Comparison of ENCODE assay signal across 8 mouse cellular contexts in genomic region chr12:90740468-90740867, GRCm38 (mm10). TPM values are rescaled to one million over a fixed set of nuclear protein-coding genes. Genes with fewer than 3 reads are reported as not detected.
A peak's percentile ranks its signal among the peaks of the same experiment; 100 is the strongest.
DNase-seq lines count a peak whose midpoint lies in the region; ATAC-seq lines count a peak whose summit lies in the region.

No protein-coding gene starts in this region.

- no peak overlapping the region for H3K4me3 ChIP-seq in hindbrain, embryonic 11.5 days (ENCODE audit: low read depth, low read length)
- H3K4me3 ChIP-seq in hindbrain, embryonic 16.5 days (ENCODE audit: low read length): no peak overlapping the region
- H3K4me3 ChIP-seq in forebrain, embryonic 16.5 days (replicated peaks; ENCODE audit: low read length): no peak overlapping the region
- H3K4me3 ChIP-seq in intestine, embryonic 15.5 days (replicated peaks): no peak overlapping the region

- H3K36me3 ChIP-seq in hindbrain, embryonic 11.5 days (ENCODE audit: control insufficient read depth, insufficient read depth, low read length): no peaks in the 10 kb centered on the region
- no peaks in the 10 kb centered on the region for H3K36me3 ChIP-seq in hindbrain, embryonic 16.5 days (ENCODE audit: control insufficient read depth, insufficient read depth, low read length)
- no peaks in the 10 kb centered on the region for H3K36me3 ChIP-seq in forebrain, embryonic 16.5 days (ENCODE audit: control insufficient read depth, insufficient read depth)
- H3K36me3 ChIP-seq in intestine, embryonic 15.5 days: no peaks in the 10 kb centered on the region

- no peaks in the 10 kb centered on the region for H3K9me3 ChIP-seq in hindbrain, embryonic 11.5 days (ENCODE audit: control insufficient read depth, low read length)
- H3K9me3 ChIP-seq in hindbrain, embryonic 16.5 days (ENCODE audit: control insufficient read depth, low read length): no peaks in the 10 kb centered on the region
- no peaks in the 10 kb centered on the region for H3K9me3 ChIP-seq in forebrain, embryonic 16.5 days (ENCODE audit: control insufficient read depth, low read length)
- no peaks in the 10 kb centered on the region for H3K9me3 ChIP-seq in intestine, embryonic 15.5 days

- no peak overlapping the region for H3K27ac ChIP-seq in hindbrain, embryonic 11.5 days (ENCODE audit: low read depth, low read length)
- H3K27ac ChIP-seq in hindbrain, embryonic 16.5 days (ENCODE audit: low read depth, low read length): no peak overlapping the region
- H3K27ac ChIP-seq in forebrain, embryonic 16.5 days (ENCODE audit: low read length): no peak overlapping the region
- H3K27ac ChIP-seq in intestine, embryonic 15.5 days: no peak overlapping the region

- DNase-seq in hindbrain, embryonic 11.5 days (ENCODE audit: low spot score): peak; percentile 65
- DNase-seq in cerebellum, adult 11 months: peak; percentile 72
- peak; percentile 31 to 34 for DNase-seq in left cerebral cortex, adult 8-10 months (ENCODE audit: low spot score in 2 of 2)
- DNase-seq in naive thymus-derived CD4-positive, alpha-beta T cell, adult 2 months (ENCODE audit: low read depth): peak; percentile 68
- DNase-seq in thymus, adult 18-20 months: peak; percentile 6 to 21

- no peaks in the 10 kb centered on the region for H3K27me3 ChIP-seq in hindbrain, embryonic 11.5 days (ENCODE audit: control insufficient read depth, insufficient read depth, low read length)
- no peaks in the 10 kb centered on the region for H3K27me3 ChIP-seq in hindbrain, embryonic 16.5 days (replicated peaks; ENCODE audit: control insufficient read depth, insufficient read depth, low read length)
- no peaks in the 10 kb centered on the region for H3K27me3 ChIP-seq in forebrain, embryonic 16.5 days (replicated peaks; ENCODE audit: control insufficient read depth, insufficient read depth, low read length)
- 0 out of 2 replicates have a peak, but pooled peaks cover 2% of the 10 kb centered on the region for H3K27me3 ChIP-seq in intestine, embryonic 15.5 days (replicated peaks)

- H3K4me2 ChIP-seq in hindbrain, embryonic 11.5 days (replicated peaks; ENCODE audit: low read depth, low read length): no peak overlapping the region
- H3K4me2 ChIP-seq in hindbrain, embryonic 16.5 days (ENCODE audit: low read length): no peak overlapping the region
- H3K4me2 ChIP-seq in forebrain, embryonic 16.5 days (ENCODE audit: low read length): no peak overlapping the region
- H3K4me2 ChIP-seq in intestine, embryonic 15.5 days (replicated peaks): no peak overlapping the region

- no peak overlapping the region for H3K9ac ChIP-seq in hindbrain, embryonic 11.5 days (ENCODE audit: low read depth, low read length)
- H3K9ac ChIP-seq in hindbrain, embryonic 16.5 days (ENCODE audit: low read depth, low read length): no peak overlapping the region
- no peak overlapping the region for H3K9ac ChIP-seq in forebrain, embryonic 16.5 days (replicated peaks; ENCODE audit: low read depth, low read length)
- H3K9ac ChIP-seq in intestine, embryonic 15.5 days: no peak overlapping the region

- WGBS in hindbrain, embryonic 11.5 days: 30% methylated on average over 2 of the region's 2 CpGs
- 23% methylated on average over 2 of the region's 2 CpGs for WGBS in hindbrain, embryonic 16.5 days
- 46% methylated on average over 2 of the region's 2 CpGs for WGBS in forebrain, embryonic 16.5 days
- 32% methylated on average over 2 of the region's 2 CpGs for WGBS in intestine, embryonic 15.5 days

- H3K4me1 ChIP-seq in hindbrain, embryonic 11.5 days (replicated peaks; ENCODE audit: control insufficient read depth, insufficient read depth, low read length): no peaks in the 10 kb centered on the region
- no peaks in the 10 kb centered on the region for H3K4me1 ChIP-seq in hindbrain, embryonic 16.5 days (ENCODE audit: control insufficient read depth, insufficient read depth, low read depth, low read length)
- peaks cover 8% of the 10 kb centered on the region; the same call in 1 of the 2 replicates for H3K4me1 ChIP-seq in forebrain, embryonic 16.5 days (replicated peaks; ENCODE audit: control insufficient read depth, insufficient read depth, low read length)
- no peaks in the 10 kb centered on the region for H3K4me1 ChIP-seq in intestine, embryonic 15.5 days (replicated peaks)

- ATAC-seq in hindbrain, embryonic 11.5 days (ENCODE audit: low FRiP score): no peak
- ATAC-seq in hindbrain, embryonic 16.5 days: no peak
- peak; percentile 76 for ATAC-seq in forebrain, embryonic 16.5 days
- ATAC-seq in intestine, embryonic 15.5 days: 0 out of 2 replicates have a peak, but pooled peaks have one; percentile 56

RNA-seq across cellular contexts. Expression of gene Dio2, which starts 2.2 kb away (rescaled TPM):
- polyA plus RNA-seq in hindbrain, embryonic 11.5 days (2014; fragmentation: Nextera tagmentation; extraction: Ambion mirVana): 0.45 and 0.63 TPM in 2 replicates
- 0.11 TPM in 2 replicates for polyA plus RNA-seq in hindbrain, embryonic 16.5 days (2015; fragmentation: Nextera tagmentation; extraction: Ambion mirVana)
- polyA plus RNA-seq in forebrain, embryonic 16.5 days (2015; fragmentation: Nextera tagmentation; extraction: Ambion mirVana): 1.4 and 1.5 TPM in 2 replicates
- polyA plus RNA-seq in intestine, embryonic 15.5 days (2015; fragmentation: Nextera tagmentation; extraction: Ambion mirVana): 0.05 and 0.10 TPM in 2 replicates
- total RNA-seq in left cerebral cortex, adult 8-10 months (2022): 10 to 100 TPM; 39.1 to 41.1 (median 40.2) TPM

Comparison
In these comparisons a context has a peak if more than half of its experiments do, and no peak if none do; other contexts are left out.
1. ATAC-seq: peak in forebrain, embryonic 16.5 days (single experiment) and intestine, embryonic 15.5 days (single experiment); none in hindbrain, embryonic 11.5 days (single experiment) and hindbrain, embryonic 16.5 days (single experiment).
2. DNase-seq: peak in every context shown above with its lines; median percentile 72 in cerebellum, adult 11 months; 68 in naive thymus-derived CD4-positive, alpha-beta T cell, adult 2 months; 65 in hindbrain, embryonic 11.5 days; 32 in left cerebral cortex, adult 8-10 months; 14 in thymus, adult 18-20 months.